Mouse (Mus musculus) megakaryocyte-erythroid progenitor cell, adult 5 weeks (primary cell): ENCODE data around the gene Cops9. TPM values are rescaled to one million over a fixed set of nuclear protein-coding genes. Genes with fewer than 3 reads are reported as not detected.

Source experiments
- polyA plus RNA-seq: library from polyadenylated mRNA; stranded (reverse); fragments of >175 nt; gene quantifications from 2 replicates; pipeline ENCODE4 v1.2.3, GENCODE M21; 2012

Gene Cops9
- 89.2 and 91.9 TPM in 2 replicates for polyA plus RNA-seq

DNA sequence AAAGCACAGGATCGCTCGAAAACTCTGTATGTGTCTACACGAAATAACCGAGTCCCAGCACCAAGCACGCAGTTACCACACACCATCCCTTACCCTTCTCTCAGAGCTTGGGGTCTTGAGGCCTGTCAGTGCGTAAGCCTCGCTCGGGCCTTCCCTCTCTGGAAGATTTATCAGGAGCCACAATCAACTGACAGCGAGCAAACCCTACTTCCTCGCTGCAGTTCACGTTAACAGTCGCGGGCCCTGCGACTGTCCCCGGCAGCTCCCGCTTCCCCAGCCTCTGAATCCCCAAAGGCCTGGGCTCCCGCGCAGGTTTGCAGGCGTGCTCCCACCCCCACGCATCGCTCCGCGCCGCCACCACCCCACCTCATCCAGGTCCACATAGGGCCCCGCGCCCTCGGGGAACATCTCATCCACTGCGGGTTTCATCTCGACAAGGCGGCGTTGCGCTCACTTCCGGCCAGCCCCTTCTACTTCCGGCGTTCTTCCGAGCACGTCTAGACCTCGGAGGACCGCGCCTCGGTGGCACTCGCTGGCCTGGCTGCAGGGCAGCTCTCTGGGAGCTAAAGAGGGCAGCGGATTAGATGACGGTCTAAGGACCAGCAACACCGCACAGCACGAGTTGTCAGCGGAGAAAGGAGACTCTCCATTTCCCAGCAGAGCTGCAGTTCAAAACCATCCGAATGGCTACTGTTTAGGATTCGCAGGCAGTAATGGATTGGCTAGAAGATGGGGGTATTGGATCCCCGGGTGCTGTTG is at the start of gene Cops9:
Gene Cops9, minus strand, starts transcription at position 472 of the 759 bp plus-strand sequence.

DNA sequence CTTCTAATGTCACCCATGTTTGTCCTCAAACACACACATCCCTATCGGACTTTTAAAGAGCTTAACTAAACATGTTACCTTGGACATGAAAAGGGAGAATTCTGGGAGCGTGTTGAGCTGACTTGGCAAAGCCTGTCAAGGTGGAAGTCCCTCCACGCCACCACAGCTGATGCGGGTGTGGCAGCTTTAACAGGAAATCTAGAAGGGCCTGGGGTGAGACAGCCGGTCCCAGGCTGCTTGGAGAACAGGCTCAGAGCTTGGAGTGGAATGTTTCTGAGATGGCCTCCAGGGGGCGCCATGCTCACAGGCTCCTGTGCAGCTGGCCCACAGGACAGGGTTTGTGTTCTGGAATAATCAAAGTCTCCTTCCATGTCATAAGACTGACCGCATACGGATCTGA is 6.9 kb upstream of the Cops9 start, which contains the start of gene Otos:
Gene Otos, minus strand, starts transcription at position 169 of the 400 bp plus-strand sequence.

DNA sequence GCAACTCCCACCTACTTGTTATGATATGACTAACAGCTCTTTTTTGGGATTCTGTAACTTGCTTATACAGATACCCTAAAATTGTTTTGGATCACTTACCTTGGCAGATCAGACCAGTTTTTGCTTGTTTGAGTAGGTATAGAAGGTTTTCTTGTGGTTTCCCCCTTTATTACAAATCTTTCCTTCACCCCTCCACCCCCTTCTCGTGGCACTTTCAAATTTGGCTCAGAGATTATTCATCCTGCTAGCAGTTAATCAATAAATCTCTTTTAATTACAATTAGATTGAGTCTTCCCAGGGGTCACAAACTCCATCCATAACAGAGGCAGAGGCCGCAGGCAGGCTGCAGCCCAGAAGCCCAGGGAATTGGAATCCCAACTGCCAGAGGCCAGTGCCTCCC is 24.3 kb downstream of the Cops9 start, which contains the start of gene Olfr12:
Gene Olfr12, plus strand, starts transcription at position 301 of the 400 bp plus-strand sequence.

DNA sequence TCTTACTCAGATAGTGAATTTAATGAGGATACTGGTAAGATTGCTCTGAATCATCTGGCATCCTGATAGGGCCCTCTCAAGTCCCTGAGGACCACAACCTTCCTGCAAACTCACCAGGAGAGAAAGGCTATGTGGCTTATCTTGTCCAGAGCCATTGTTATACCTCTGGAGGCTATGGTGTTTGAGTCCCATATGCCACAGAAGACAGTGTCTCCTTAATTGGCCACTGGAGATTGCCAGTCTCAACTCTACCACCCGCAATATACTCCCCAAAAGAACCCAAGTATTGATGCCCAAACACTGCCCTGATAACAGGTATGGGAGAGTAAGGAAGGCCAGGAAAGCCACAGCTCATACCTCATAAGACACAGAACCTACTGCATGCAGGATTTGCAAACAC is 36.3 kb downstream of the Cops9 start, which contains the start of gene Olfr1410:
Gene Olfr1410, plus strand, starts transcription at position 301 of the 400 bp plus-strand sequence.

DNA sequence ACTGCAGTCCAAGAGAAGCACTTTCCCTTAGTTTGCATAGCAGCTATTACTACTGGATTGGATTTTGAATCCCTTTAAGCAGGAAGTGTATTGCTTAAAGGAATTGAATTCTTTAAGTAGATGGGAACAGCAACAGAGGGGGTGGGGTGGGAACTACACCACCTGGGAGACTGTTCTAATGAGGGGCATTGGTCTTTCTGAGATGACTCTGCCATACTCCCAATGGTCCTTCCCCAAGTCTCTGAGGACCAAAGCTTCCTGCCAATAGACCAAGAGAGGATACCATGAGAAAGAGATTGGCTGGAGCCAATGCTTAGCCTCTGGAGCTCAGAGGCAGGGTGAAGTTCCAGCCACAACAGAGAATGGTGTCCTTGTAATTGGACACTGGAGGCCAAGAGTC is 47.7 kb downstream of the Cops9 start, which contains the start of gene Olfr1411:
Gene Olfr1411, plus strand, starts transcription at position 301 of the 400 bp plus-strand sequence.

Other genes starting within 250 kb of the Cops9 start
- gene Ndufa10, start 168.1 kb downstream of the Cops9 start, polyA plus RNA-seq = 41.4 and 48.4 TPM in 2 replicates
- gene Olfr1416, start 156.9 kb downstream of the Cops9 start, polyA plus RNA-seq = not detected in 2 replicates
- gene Olfr1415, start 145.9 kb downstream of the Cops9 start, polyA plus RNA-seq = 0.15 TPM in 1 of 2 replicates, not detected in the other
- gene Olfr1414, start 123.3 kb downstream of the Cops9 start, polyA plus RNA-seq = not detected in 2 replicates
- not detected in 2 replicates for gene Olfr1413, start 70.7 kb downstream of the Cops9 start, polyA plus RNA-seq
- not detected in 2 replicates for gene Olfr1412, start 56.2 kb downstream of the Cops9 start, polyA plus RNA-seq
- gene Olfr1411, start 47.6 kb downstream of the Cops9 start, polyA plus RNA-seq = 0.15 TPM in 1 of 2 replicates, not detected in the other
- gene Olfr1410, start 36.2 kb downstream of the Cops9 start, polyA plus RNA-seq = not detected in 2 replicates
- gene Olfr12, start 24.2 kb downstream of the Cops9 start, polyA plus RNA-seq = not detected in 2 replicates
- gene Otos, start 6.9 kb upstream of the Cops9 start, polyA plus RNA-seq = 1.6 and 3.6 TPM in 2 replicates
- 72.2 and 135 TPM in 2 replicates for gene Gpc1, start 189.7 kb upstream of the Cops9 start, polyA plus RNA-seq